Mouse (Mus musculus) hindbrain, embryonic 12.5 days (tissue): Measurements from ENCODE around the gene Snrnp27. TPM values are rescaled to one million over a fixed set of nuclear protein-coding genes. Genes with fewer than 3 reads are reported as not detected.

Experiments used
- ATAC-seq: fragments of 200-750 bp; cut with Nextera tagmentation; 2 replicates; pipeline ENCODE4 v1.8.0; 2017; ENCODE audit warnings: moderate TSS enrichment; ENCODE audit not compliant: low FRiP score
- H3K27ac ChIP-seq: fragments of 300-500 bp; sonication (generic); 2 replicates; pipeline ENCODE4 v1.5.1; 2016; ENCODE audit warnings: mild to moderate bottlenecking
- H3K27me3 ChIP-seq: fragments of 300-500 bp; sonication (generic); 2 replicates; pipeline ENCODE4 v1.6.1; 2016; ENCODE audit warnings: mild to moderate bottlenecking
- H3K36me3 ChIP-seq: fragments of 300-500 bp; sonication (generic); 2 replicates; pipeline ENCODE4 v1.6.1; 2016; ENCODE audit warnings: mild to moderate bottlenecking
- H3K4me1 ChIP-seq: fragments of 300-500 bp; sonication (generic); 2 replicates; pipeline ENCODE4 v1.6.1; 2016
- H3K4me2 ChIP-seq: fragments of 300-500 bp; sonication (generic); replicated peaks from 2 replicates; pipeline ENCODE4 v1.6.1; 2016; ENCODE audit warnings: mild to moderate bottlenecking
- H3K4me3 ChIP-seq: fragments of 300-500 bp; sonication (generic); 2 replicates; pipeline ENCODE4 v1.5.1; 2016; ENCODE audit warnings: mild to moderate bottlenecking
- H3K9ac ChIP-seq: fragments of 300-500 bp; sonication (generic); 2 replicates; pipeline ENCODE4 v1.6.1; 2016; ENCODE audit warnings: mild to moderate bottlenecking, moderate library complexity
- H3K9me3 ChIP-seq: fragments of 300-500 bp; sonication (generic); replicated peaks from 2 replicates; pipeline ENCODE4 v1.6.1; 2016; ENCODE audit warnings: mild to moderate bottlenecking
- WGBS: fragments of 180-500 bp; shearing (Covaris S2); methylation state at CpG from one replicate; pipeline ENCODE4 v1.1.7; 2016; 5-methylcytosine and 5-hydroxymethylcytosine counted together
- polyA plus RNA-seq: library from polyadenylated mRNA; unstranded; fragments of >200 nt; fragmentation: Nextera tagmentation; extraction: Ambion mirVana; gene quantifications from 2 replicates; pipeline ENCODE4 v1.2.1, GENCODE M21; 2016

Gene Snrnp27
- polyA plus RNA-seq, 1 experiment from 2014 or later: 115 TPM

GRCm38 (mm10) chr6:86636495-86636894, 47.8 kb downstream of the Snrnp27 start:
- H3K4me3 ChIP-seq: no peak overlapping the region
- no peak for ATAC-seq
- H3K9me3 ChIP-seq: no peaks in the 10 kb centered on the region
- no peak overlapping the region for H3K4me2 ChIP-seq
- H3K36me3 ChIP-seq: no peaks in the 10 kb centered on the region
- no peaks in the 10 kb centered on the region for H3K27me3 ChIP-seq
- no peaks in the 10 kb centered on the region for H3K4me1 ChIP-seq
- H3K9ac ChIP-seq: no peak overlapping the region
- 82% methylated on average over 2 of the region's 2 CpGs for WGBS
- no peak overlapping the region for H3K27ac ChIP-seq

- no peak overlapping the region for H3K4me3 ChIP-seq
- no peak overlapping the region for H3K27ac ChIP-seq
- H3K27me3 ChIP-seq: no peaks in the 10 kb centered on the region
- H3K9ac ChIP-seq: no peak overlapping the region
- WGBS: 54% methylated on average over 3 of the region's 3 CpGs
- H3K36me3 ChIP-seq: no peaks in the 10 kb centered on the region
- H3K4me1 ChIP-seq: 0 out of 2 replicates have a peak, but pooled peaks cover 5% of the 10 kb centered on the region
- H3K9me3 ChIP-seq: no peaks in the 10 kb centered on the region
- no peak for ATAC-seq
- no peak overlapping the region for H3K4me2 ChIP-seq
Observed at GRCm38 (mm10) chr6:86630141-86630540, 54.2 kb downstream of the Snrnp27 start.

GRCm38 (mm10) chr6:86627946-86628345, 56.4 kb downstream of the Snrnp27 start, which contains the start of gene Asprv1:
Gene Asprv1, plus strand, starts transcription at chr6:86628164.
- Histone ChIP-seq H3K9me3 (no peaks in the 10 kb centered on the region), H3K27ac (no peak within 1 kb of the TSS), H3K4me3 (no peak within 1 kb of the TSS), H3K36me3 (no peaks in the 10 kb centered on the region), H3K27me3 (no peaks in the 10 kb centered on the region), H3K4me1 (0 out of 2 replicates have a peak, but pooled peaks cover 5% of the 10 kb centered on the region), H3K4me2 (no peak within 1 kb of the TSS), H3K9ac (no peak within 1 kb of the TSS)
- WGBS: 51% methylated on average over 10 of the region's 10 CpGs
- no peak for ATAC-seq

Other genes with a start within 250 kb of the Snrnp27 start
- gene C87436, start 246.1 kb downstream of the Snrnp27 start, polyA plus RNA-seq: 28.1 and 29.7 TPM in 2 replicates
- gene Pcbp1, start 158.2 kb downstream of the Snrnp27 start, polyA plus RNA-seq: 557 and 561 TPM in 2 replicates
- 0.39 and 0.67 TPM in 2 replicates for gene Asprv1, start 56.4 kb downstream of the Snrnp27 start, polyA plus RNA-seq
- 30.1 and 30.4 TPM in 2 replicates for gene Mxd1, start 15.4 kb downstream of the Snrnp27 start, polyA plus RNA-seq
- gene Gmcl1, start 48.9 kb upstream of the Snrnp27 start, polyA plus RNA-seq: 63.9 and 64.4 TPM in 2 replicates
- 9.9 and 11.3 TPM in 2 replicates for gene Anxa4, start 109.1 kb upstream of the Snrnp27 start, polyA plus RNA-seq
- gene Aak1, start 165.0 kb upstream of the Snrnp27 start, polyA plus RNA-seq: 37.0 and 47.6 TPM in 2 replicates